Mouse (Mus musculus): ENCODE measurements around the gene Necap2. TPM values are rescaled to one million over a fixed set of nuclear protein-coding genes. Genes with fewer than 3 reads are reported as not detected.

Gene Necap2
- polyA plus RNA-seq, 1 experiment from 2014 or later, result 136 TPM

DNA sequence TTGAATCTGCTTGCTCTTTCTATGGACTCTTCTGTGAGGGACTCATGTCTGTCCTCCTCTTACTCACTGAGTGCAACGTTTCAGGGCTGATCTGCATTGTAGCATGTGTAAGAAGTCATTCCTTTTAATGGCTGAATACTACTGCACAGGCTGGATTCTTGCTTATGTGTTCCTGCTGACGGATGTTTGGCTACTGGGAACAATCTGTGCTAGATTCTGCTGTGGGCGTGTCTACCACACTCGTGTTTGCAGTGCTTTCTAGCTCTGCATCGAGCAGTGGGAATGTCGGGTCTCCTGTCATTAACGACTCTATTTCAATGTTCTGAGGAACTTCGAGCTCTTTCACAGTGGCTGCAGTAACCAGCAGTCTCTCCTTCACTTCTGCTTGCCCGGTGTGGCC is 54.1 kb downstream of the Necap2 start:
- no peak overlapping the region for H3K4me3 ChIP-seq
- ATAC-seq, result no peak
- H3K9me3 ChIP-seq (replicated peaks), result no peaks in the 10 kb centered on the region
- H3K27ac ChIP-seq, result no peak overlapping the region
- no peak overlapping the region for H3K4me2 ChIP-seq
- 0 out of 2 replicates have a peak, but pooled peaks cover under 1% of the 10 kb centered on the region for H3K36me3 ChIP-seq
- H3K9ac ChIP-seq, result no peak overlapping the region
- H3K27me3 ChIP-seq (replicated peaks), result no peaks in the 10 kb centered on the region
- no peaks in the 10 kb centered on the region for H3K4me1 ChIP-seq
- 60% methylated on average over 9 of the region's 9 CpGs for WGBS (ENCODE audit: insufficient replicate concordance)

DNA sequence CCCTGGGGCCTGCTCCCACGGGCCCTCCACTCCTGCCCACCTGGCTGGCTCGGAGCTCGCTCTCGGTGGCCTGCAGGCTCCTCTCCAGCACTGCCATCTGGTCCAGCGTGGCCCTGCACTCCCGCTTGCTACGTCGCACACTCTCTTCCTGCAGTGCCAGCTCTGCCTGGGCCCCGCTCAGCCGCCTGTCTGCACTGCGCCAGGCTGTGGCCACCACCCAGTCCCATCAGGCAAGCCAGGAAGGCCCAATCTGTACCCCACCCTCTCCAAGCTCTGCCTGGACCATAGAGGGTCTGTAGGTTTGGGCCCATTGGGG is 56.6 kb downstream of the Necap2 start:
- no peaks in the 10 kb centered on the region for H3K9me3 ChIP-seq (replicated peaks)
- no peaks in the 10 kb centered on the region for H3K27me3 ChIP-seq (replicated peaks)
- peak overlapping the region; percentile 47 for H3K27ac ChIP-seq
- no peak for ATAC-seq
- H3K4me1 ChIP-seq, result no peaks in the 10 kb centered on the region
- no peaks in the 10 kb centered on the region for H3K36me3 ChIP-seq
- no peak overlapping the region for H3K4me2 ChIP-seq
- WGBS (ENCODE audit: insufficient replicate concordance), result 82% methylated on average over 11 of the region's 11 CpGs
- no peak overlapping the region for H3K9ac ChIP-seq
- no peak overlapping the region for H3K4me3 ChIP-seq

DNA sequence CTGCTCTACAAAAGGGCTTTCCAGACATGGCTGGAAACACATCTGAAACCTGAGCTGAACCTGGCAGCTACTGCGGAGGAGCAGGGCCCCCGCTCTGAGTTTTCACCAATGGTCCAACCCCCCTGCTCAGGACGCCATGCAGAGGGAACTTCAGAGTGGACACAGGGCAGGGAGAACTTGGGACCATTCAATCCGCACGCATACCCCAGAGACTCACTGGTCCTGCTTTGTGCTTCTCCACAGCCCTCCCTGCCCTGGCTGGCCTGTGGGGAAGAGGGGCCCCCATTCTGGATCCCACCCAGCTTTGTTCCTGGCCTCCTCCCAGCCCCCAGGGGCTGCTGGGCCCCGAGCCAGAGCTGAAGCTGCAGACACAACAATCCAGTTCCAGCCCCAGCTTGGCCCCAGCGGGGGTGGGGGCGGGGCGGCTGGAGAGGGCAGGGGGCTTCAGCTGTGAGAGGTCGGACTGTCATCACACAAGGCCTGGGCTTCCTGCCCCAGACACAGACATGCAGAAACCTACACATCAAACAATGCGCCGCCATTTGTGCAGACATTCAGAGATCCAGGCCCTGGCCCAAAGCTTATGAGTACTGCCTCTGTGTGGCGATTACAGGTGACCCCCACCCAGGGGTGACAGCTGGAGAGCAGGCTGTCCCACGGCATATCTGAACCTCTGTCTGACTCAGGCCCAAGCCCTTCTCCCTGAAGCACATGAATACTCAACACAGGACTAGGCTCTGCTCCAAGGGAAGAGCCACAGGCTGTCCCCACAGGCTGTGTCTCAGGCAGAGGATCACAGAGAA is 57.1 kb downstream of the Necap2 start:
- Histone ChIP-seq H3K4me3 (no peak overlapping the region), H3K4me1 (no peaks in the 10 kb centered on the region), H3K4me2 (no peak overlapping the region), H3K27ac (peak overlapping the region; percentile 47; the same call in 1 of the 2 replicates), H3K36me3 (no peaks in the 10 kb centered on the region), H3K27me3 (replicated peaks) (no peaks in the 10 kb centered on the region), H3K9ac (no peak overlapping the region; the same call in 1 of the 2 replicates), H3K9me3 (replicated peaks) (no peaks in the 10 kb centered on the region)
- WGBS (ENCODE audit: insufficient replicate concordance), result 63% methylated on average over 14 of the region's 14 CpGs
- no peak; the same call in 1 of the 2 replicates for ATAC-seq

DNA sequence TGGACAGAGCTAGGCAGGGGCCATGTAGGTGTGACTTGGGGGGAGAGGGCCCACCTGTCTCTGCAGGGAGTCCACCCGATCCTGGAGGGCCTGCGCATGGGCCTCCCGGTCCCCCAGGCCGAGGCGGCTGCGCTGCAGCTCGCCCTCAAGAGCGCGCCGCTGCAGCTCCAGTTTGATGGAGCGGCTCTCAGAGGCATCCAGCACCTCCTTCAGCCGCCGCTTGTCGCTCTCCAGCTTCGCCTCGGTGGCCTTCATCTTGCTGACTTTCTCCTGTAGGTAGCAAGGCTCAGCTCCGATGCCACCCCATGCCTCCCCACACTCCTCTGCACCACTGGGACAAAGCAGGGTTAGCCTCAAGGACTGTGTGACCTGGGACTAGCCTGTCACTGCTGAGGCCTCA is 57.9 kb downstream of the Necap2 start:
- 87% methylated on average over 17 of the region's 17 CpGs for WGBS (ENCODE audit: insufficient replicate concordance)
- Histone ChIP-seq H3K9me3 (replicated peaks) (no peaks in the 10 kb centered on the region), H3K27me3 (replicated peaks) (no peaks in the 10 kb centered on the region), H3K4me1 (no peaks in the 10 kb centered on the region), H3K4me3 (no peak overlapping the region), H3K27ac (peak overlapping the region; percentile 47; the same call in 1 of the 2 replicates), H3K9ac (no peak overlapping the region), H3K4me2 (no peak overlapping the region), H3K36me3 (peaks cover 2% of the 10 kb centered on the region; the same call in 1 of the 2 replicates)
- ATAC-seq, result no peak

DNA sequence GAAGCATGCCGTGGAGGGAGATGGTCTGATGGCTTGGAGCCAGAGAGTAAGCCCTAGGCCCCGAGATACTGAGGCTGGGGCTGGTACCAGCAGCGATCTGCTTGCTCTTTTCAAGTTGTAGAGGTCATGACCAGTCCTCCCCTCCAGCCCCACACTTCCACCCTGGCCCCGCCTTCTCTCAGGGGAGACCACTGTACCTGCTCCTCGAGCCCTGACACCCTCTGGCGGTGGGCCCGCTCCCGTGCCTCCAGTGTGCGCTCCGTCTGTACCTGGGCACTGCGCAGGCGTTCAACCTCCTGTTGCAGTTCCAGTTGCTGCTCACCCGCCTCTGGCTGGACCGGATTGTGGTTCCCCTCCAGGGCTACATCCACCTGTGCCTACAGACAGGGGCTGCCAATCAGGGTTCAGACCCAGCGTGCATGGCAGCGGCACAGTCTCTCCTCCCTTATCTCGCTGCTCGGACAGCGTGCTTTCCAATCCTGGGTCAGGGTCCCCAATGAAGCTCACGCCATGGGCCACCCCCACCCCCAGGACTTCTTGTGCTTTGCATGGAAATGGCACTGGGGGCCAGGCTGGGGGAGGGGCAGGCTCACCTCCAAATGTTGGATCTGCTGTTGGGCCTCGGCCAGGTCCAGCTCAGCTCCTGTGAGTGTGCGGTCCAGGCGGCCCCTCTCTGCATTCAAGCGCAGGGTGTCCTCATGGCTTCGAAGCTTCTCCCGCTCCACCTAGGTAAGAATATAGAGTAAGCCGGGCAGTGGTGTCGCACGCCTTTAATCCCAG is 60.3 kb downstream of the Necap2 start:
- Histone ChIP-seq H3K27ac (no peak overlapping the region), H3K4me3 (no peak overlapping the region), H3K27me3 (replicated peaks) (peaks cover 9% of the 10 kb centered on the region), H3K9me3 (replicated peaks) (no peaks in the 10 kb centered on the region), H3K9ac (no peak overlapping the region), H3K4me2 (no peak overlapping the region), H3K36me3 (peaks cover 4% of the 10 kb centered on the region; the same call in 1 of the 2 replicates), H3K4me1 (no peaks in the 10 kb centered on the region)
- no peak for ATAC-seq
- 78% methylated on average over 29 of the region's 29 CpGs for WGBS (ENCODE audit: insufficient replicate concordance)

Other genes with a start within 250 kb of the Necap2 start
- 0.10 TPM in 1 of 2 replicates, not detected in the other for gene Padi1, start 232.6 kb downstream of the Necap2 start, polyA plus RNA-seq (2016; fragmentation: Nextera tagmentation; extraction: Ambion mirVana)
- gene Padi2, start 172.0 kb downstream of the Necap2 start, polyA plus RNA-seq (2016; fragmentation: Nextera tagmentation; extraction: Ambion mirVana), result 2.5 and 3.7 TPM in 2 replicates
- 241 and 248 TPM in 2 replicates for gene Sdhb, start 117.2 kb downstream of the Necap2 start, polyA plus RNA-seq (2016; fragmentation: Nextera tagmentation; extraction: Ambion mirVana)
- 30.8 and 31.4 TPM in 2 replicates for gene Atp13a2, start 91.5 kb downstream of the Necap2 start, polyA plus RNA-seq (2016; fragmentation: Nextera tagmentation; extraction: Ambion mirVana)
- gene Mfap2, start 67.9 kb downstream of the Necap2 start, polyA plus RNA-seq (2016; fragmentation: Nextera tagmentation; extraction: Ambion mirVana), result 40.7 and 46.7 TPM in 2 replicates
- 1.8 and 2.0 TPM in 2 replicates for gene Crocc, start 17.8 kb downstream of the Necap2 start, polyA plus RNA-seq (2016; fragmentation: Nextera tagmentation; extraction: Ambion mirVana)
- gene Spata21, start 10.0 kb upstream of the Necap2 start, polyA plus RNA-seq (2016; fragmentation: Nextera tagmentation; extraction: Ambion mirVana), result 0.05 TPM in 1 of 2 replicates, not detected in the other
- 21.3 and 22.1 TPM in 2 replicates for gene Szrd1, start 61.4 kb upstream of the Necap2 start, polyA plus RNA-seq (2016; fragmentation: Nextera tagmentation; extraction: Ambion mirVana)
- 21.6 and 26.0 TPM in 2 replicates for gene Fbxo42, start 69.6 kb upstream of the Necap2 start, polyA plus RNA-seq (2016; fragmentation: Nextera tagmentation; extraction: Ambion mirVana)
- 3.3 and 3.5 TPM in 2 replicates for gene Rsg1, start 135.6 kb upstream of the Necap2 start, polyA plus RNA-seq (2016; fragmentation: Nextera tagmentation; extraction: Ambion mirVana)
- gene Arhgef19, start 161.1 kb upstream of the Necap2 start, polyA plus RNA-seq (2016; fragmentation: Nextera tagmentation; extraction: Ambion mirVana), result 1.9 and 2.4 TPM in 2 replicates
- 2.1 TPM in 2 replicates for gene Epha2, start 222.9 kb upstream of the Necap2 start, polyA plus RNA-seq (2016; fragmentation: Nextera tagmentation; extraction: Ambion mirVana)

Measured in liver, embryonic 12.5 days (tissue).